Mouse (Mus musculus): ENCODE data around the gene Pnpla2. TPM values are rescaled to one million over a fixed set of nuclear protein-coding genes. Genes with fewer than 3 reads are reported as not detected.
"Not testable (repeated sequence)": the region's sequence is repeated elsewhere in the genome, so short reads cannot be mapped to it uniquely, and the experiment has no call there.

The Pnpla2 gene
- total and polyA plus RNA-seq, 2 experiments from 2014 or later = 63.8 to 159 TPM

- H3K9me3 ChIP-seq (replicated peaks; ENCODE audit: control insufficient read depth, low read length) = no peaks in the 10 kb centered on the region
- H3K27ac ChIP-seq (ENCODE audit: low read depth) = no peak overlapping the region
- 91% methylated on average over 9 of the region's 9 CpGs for WGBS
- DNase-seq (ENCODE audit: low spot score) (no peak), ATAC-seq (ENCODE audit: insufficient read depth, low read depth) (no peak)
- peaks cover 18% of the 10 kb centered on the region for H3K4me1 ChIP-seq (ENCODE audit: control insufficient read depth, insufficient read depth)
- no peak overlapping the region for H3K4me3 ChIP-seq (ENCODE audit: low read depth, low read length)
- no peaks in the 10 kb centered on the region for H3K27me3 ChIP-seq (ENCODE audit: control insufficient read depth, insufficient read depth, low read length)
- no peak overlapping the region for H3K4me2 ChIP-seq (ENCODE audit: low read depth, low read length)
- TF ChIP-seq CTCF (IDR thresholded peaks at IDR 0.05; ENCODE audit: low read depth) (no peak), EP300 (IDR thresholded peaks at IDR 0.05; ENCODE audit: low read depth) (no peak)
- H3K9ac ChIP-seq (replicated peaks; ENCODE audit: low read depth, low read length) = no peak overlapping the region
- no peaks in the 10 kb centered on the region; the same call in 1 of the 2 replicates for H3K36me3 ChIP-seq (replicated peaks; ENCODE audit: control insufficient read depth, insufficient read depth, low read length)
These were observed 13.5 kb upstream of the Pnpla2 start for GRCm38 (mm10) chr7:141441460-141441859.

GRCm38 (mm10) chr7:141442199-141442598 lies 12.8 kb upstream of the Pnpla2 start:
- Histone ChIP-seq H3K4me2 (ENCODE audit: low read depth, low read length) (0 out of 2 replicates have a peak overlapping the region, but pooled peaks have one; percentile 91), H3K27ac (ENCODE audit: low read depth) (no peak overlapping the region), H3K27me3 (ENCODE audit: control insufficient read depth, insufficient read depth, low read length) (no peaks in the 10 kb centered on the region), H3K4me3 (ENCODE audit: low read depth, low read length) (no peak overlapping the region), H3K4me1 (ENCODE audit: control insufficient read depth, insufficient read depth) (peaks cover 14% of the 10 kb centered on the region), H3K9ac (replicated peaks; ENCODE audit: low read depth, low read length) (no peak overlapping the region), H3K36me3 (replicated peaks; ENCODE audit: control insufficient read depth, insufficient read depth, low read length) (no peaks in the 10 kb centered on the region; the same call in 1 of the 2 replicates), H3K9me3 (replicated peaks; ENCODE audit: control insufficient read depth, low read length) (no peaks in the 10 kb centered on the region)
- DNase-seq (ENCODE audit: low spot score) = no peak
- WGBS = 91% methylated on average over 13 of the region's 13 CpGs
- ATAC-seq (ENCODE audit: insufficient read depth, low read depth) = no peak
- TF ChIP-seq CTCF (IDR thresholded peaks at IDR 0.05; ENCODE audit: low read depth) (no peak), EP300 (IDR thresholded peaks at IDR 0.05; ENCODE audit: low read depth) (no peak)

GRCm38 (mm10) chr7:141443081-141443821 lies 11.7 kb upstream of the Pnpla2 start:
- no peaks in the 10 kb centered on the region; the same call in 1 of the 2 replicates for H3K36me3 ChIP-seq (replicated peaks; ENCODE audit: control insufficient read depth, insufficient read depth, low read length)
- peak overlapping the region; percentile 91 for H3K4me2 ChIP-seq (ENCODE audit: low read depth, low read length)
- H3K4me1 ChIP-seq (ENCODE audit: control insufficient read depth, insufficient read depth) = peaks cover 16% of the 10 kb centered on the region
- no peaks in the 10 kb centered on the region for H3K9me3 ChIP-seq (replicated peaks; ENCODE audit: control insufficient read depth, low read length)
- WGBS = 15% methylated on average over 12 of the region's 12 CpGs
- DNase-seq (ENCODE audit: low spot score) (peak; percentile 58), ATAC-seq (ENCODE audit: insufficient read depth, low read depth) (no peak)
- H3K4me3 ChIP-seq (ENCODE audit: low read depth, low read length) = peak overlapping the region; percentile 55
- TF ChIP-seq CTCF (IDR thresholded peaks at IDR 0.05; ENCODE audit: low read depth) (peak; percentile 30; the same call in 1 of the 2 replicates), EP300 (IDR thresholded peaks at IDR 0.05; ENCODE audit: low read depth) (no peak)
- peak overlapping the region; percentile 39 for H3K9ac ChIP-seq (replicated peaks; ENCODE audit: low read depth, low read length)
- peak overlapping the region; percentile 70 for H3K27ac ChIP-seq (ENCODE audit: low read depth)
- H3K27me3 ChIP-seq (ENCODE audit: control insufficient read depth, insufficient read depth, low read length) = no peaks in the 10 kb centered on the region

- Histone ChIP-seq H3K27ac (ENCODE audit: low read depth) (peak within 1 kb of the TSS; percentile 70), H3K4me1 (ENCODE audit: control insufficient read depth, insufficient read depth) (peaks cover 22% of the 10 kb centered on the region), H3K27me3 (ENCODE audit: control insufficient read depth, insufficient read depth, low read length) (no peaks in the 10 kb centered on the region), H3K9me3 (replicated peaks; ENCODE audit: control insufficient read depth, low read length) (no peaks in the 10 kb centered on the region), H3K36me3 (replicated peaks; ENCODE audit: control insufficient read depth, insufficient read depth, low read length) (peaks cover 5% of the 10 kb centered on the region), H3K4me2 (ENCODE audit: low read depth, low read length) (peak within 1 kb of the TSS; percentile 91), H3K9ac (replicated peaks; ENCODE audit: low read depth, low read length) (peak within 1 kb of the TSS; percentile 39), H3K4me3 (ENCODE audit: low read depth, low read length) (peak within 1 kb of the TSS; percentile 55)
- DNase-seq (ENCODE audit: low spot score) (peak; percentile 82), ATAC-seq (ENCODE audit: insufficient read depth, low read depth) (peak; percentile 51)
- TF ChIP-seq CTCF (IDR thresholded peaks at IDR 0.05; ENCODE audit: low read depth) (no peak), EP300 (IDR thresholded peaks at IDR 0.05; ENCODE audit: low read depth) (no peak)
- 0% methylated on average over 25 of the region's 25 CpGs for WGBS
These were observed 11.2 kb upstream of the Pnpla2 start, which contains the start of gene Pidd1 for GRCm38 (mm10) chr7:141443828-141444237. Gene Pidd1 (minus strand): TSS chr7:141444025.

- not testable (repeated sequence) for H3K4me2 ChIP-seq (ENCODE audit: low read depth, low read length); ATAC-seq (ENCODE audit: insufficient read depth, low read depth); DNase-seq (ENCODE audit: low spot score); H3K27me3 ChIP-seq (ENCODE audit: control insufficient read depth, insufficient read depth, low read length); H3K9ac ChIP-seq (replicated peaks; ENCODE audit: low read depth, low read length); H3K9me3 ChIP-seq (replicated peaks; ENCODE audit: control insufficient read depth, low read length); H3K27ac ChIP-seq (ENCODE audit: low read depth)
- 66% methylated on average over 3 of the region's 3 CpGs for WGBS
- peaks cover 19% of the 10 kb centered on the region for H3K36me3 ChIP-seq (replicated peaks; ENCODE audit: control insufficient read depth, insufficient read depth, low read length)
- peak overlapping the region; percentile 71; the same call in 1 of the 2 replicates for H3K4me3 ChIP-seq (ENCODE audit: low read depth, low read length)
- H3K4me1 ChIP-seq (ENCODE audit: control insufficient read depth, insufficient read depth) = peaks cover 20% of the 10 kb centered on the region
These were observed 8.6 kb upstream of the Pnpla2 start for GRCm38 (mm10) chr7:141446374-141446773.

Data from heart, postnatal 0 days (tissue).